Mouse (Mus musculus) 3134 (cell line): ENCODE data around the gene Ranbp3.

Source experiments
- DNase-seq: peaks from one replicate; pipeline ENCODE4 v3.0.0-alpha.2; 2011; ENCODE audit warnings: low spot score; ENCODE audit not compliant: insufficient read length; ENCODE audit errors: extremely low read depth

The Ranbp3 gene

DNA sequence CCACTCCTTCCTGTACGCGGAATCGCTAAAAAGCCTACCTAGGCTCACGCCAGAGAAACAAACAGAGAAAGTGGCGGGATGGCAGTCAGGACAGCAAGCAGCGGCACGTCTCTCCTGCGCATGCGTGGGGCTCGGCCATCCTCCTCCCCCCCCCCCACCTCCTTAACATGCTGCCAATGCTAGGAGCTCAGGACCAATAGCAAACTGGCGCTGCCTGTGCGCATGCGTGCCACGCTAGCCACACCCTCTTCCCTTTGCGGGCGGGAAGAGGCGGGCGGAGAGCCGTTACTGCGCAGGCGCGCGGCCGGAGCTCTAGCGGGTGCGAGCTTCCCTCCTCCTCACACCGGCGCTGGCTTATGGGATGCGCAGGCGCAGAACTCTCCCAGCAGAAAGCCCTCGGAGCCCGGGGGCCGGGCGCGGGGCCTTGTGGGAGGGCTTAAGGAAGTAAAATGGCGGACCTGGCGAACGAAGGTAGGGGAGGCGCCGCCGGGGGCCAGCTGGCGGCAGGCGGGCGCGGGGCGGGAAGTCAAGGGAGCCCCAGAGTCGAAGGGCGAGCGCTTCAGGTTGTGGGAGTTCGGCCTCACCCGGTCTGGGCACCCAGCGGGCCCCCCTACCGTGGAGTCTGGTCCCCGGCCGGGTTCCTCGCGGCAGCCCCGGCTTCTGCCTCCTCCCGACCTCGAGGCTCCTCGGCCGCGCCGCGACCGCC is at the start of gene Ranbp3:
Gene Ranbp3 (plus strand): TSS at position 354 of the 706 bp plus-strand sequence.
- peak; percentile 100 for DNase-seq

DNA sequence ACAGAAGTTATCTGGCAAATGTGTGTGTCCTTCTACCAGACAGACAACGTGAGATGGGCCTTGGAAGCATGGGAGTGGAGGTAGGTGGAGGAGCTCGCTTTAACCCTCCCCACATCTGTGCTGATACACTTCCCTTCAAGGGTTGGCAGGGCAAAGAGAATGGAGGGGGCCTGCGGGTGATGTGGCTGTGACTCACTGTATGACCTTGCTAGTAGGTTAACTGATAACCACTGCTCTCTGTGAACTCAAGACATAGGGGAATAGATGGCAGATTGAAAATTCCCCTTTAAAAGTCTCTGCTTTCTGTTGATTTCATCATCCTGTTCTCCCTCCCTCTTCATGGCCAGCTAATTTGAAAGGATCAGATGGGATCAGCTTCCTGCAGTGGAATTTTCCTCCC is 47.6 kb upstream of the Ranbp3 start:
- DNase-seq, result no peak

DNA sequence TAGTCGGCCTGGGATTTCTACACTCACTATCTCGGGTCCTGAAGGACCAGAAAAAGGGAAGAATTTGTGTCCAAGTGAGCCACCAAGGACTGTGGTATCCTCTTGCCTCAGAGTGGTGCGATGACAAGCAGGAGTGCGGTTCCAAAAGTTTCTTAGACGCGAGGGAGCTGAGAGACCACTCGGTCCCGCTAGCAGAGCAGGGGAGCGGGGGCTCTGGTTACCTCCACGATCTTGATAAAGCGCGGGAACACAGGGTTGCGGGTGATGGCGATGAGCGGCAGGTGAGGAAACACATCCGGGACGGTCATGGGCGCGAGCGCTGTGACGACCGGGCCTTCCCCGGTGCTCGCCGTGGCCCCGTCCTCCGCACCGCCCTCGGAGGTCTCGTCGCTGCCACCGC is 46.8 kb upstream of the Ranbp3 start:
- no peak for DNase-seq

DNA sequence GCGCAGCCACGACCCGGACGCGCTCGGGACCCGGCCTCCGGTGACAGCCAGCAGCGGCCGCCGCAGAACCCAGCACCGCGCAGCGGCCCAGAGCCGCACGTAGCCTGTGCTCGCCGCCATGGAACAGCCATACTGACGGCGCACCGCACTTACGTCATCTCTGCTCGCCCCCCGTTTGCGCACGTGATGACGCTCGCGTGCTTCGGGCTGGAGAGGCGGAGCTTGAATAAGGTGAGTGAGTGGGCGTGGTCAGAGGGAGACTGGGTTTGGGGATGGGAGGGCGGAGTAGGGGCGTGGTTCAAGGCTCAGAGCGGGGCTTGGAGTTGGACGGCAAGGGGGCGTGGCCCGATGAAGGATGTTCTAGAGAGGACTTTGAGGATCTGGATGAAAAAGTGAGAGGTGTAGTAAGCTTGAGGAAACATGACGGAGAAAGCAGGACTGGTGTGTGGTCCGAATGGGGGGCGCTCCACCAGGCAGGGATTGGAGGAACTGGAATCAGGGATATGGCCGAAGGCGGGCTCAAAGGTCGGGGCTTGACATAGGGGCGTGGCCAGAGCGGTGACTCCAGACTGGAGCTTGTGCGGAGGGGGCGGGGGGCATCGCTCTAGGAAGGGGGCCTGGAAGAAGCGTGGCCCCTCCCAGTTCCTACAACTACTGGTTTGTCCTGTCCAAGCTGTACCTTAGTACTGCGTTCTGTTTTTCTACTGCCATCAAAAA is 46.2 kb upstream of the Ranbp3 start, which contains the start of gene Lonp1:
Gene Lonp1 (minus strand): TSS at position 134 of the 717 bp plus-strand sequence.
- peak; percentile 96 for DNase-seq

DNA sequence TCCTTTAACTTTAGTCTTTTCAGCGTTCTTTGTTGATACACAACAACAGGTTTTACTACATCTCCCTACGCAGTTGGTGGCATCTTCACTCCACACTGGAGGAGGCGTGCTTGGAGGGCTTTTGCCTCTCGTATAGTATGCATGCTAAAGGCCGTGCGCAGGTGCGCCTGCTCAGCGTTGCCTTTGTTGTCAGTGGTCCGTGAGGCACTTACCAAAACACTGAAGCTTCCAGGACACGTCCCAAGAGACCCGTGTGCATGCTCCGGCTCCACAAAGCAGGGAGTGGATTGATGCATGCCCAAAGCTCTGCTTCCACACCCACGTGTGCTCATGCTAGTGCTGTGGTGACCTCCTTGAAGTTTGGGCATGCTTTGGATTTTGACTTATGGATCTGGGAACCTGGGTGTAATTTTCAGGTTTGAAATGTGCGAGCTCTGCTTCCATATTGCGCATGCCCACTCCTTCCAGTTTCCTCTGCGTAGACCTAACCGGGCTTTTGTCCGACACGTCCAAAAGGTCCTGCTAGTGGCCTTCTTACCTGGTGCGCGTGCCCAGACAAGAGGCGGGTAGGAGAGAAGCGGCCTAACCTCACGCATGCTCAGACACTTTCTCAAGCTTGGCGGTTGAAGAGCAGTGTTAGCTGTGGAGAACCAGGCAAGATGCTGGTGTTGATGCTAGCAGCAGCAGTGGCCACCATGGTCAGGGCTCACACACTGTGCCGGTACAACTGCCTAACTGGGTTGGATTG is 45.4 kb upstream of the Ranbp3 start, which contains the start of gene Catsperd:
Gene Catsperd (plus strand): TSS at position 614 of the 748 bp plus-strand sequence.
- no peak for DNase-seq

DNA sequence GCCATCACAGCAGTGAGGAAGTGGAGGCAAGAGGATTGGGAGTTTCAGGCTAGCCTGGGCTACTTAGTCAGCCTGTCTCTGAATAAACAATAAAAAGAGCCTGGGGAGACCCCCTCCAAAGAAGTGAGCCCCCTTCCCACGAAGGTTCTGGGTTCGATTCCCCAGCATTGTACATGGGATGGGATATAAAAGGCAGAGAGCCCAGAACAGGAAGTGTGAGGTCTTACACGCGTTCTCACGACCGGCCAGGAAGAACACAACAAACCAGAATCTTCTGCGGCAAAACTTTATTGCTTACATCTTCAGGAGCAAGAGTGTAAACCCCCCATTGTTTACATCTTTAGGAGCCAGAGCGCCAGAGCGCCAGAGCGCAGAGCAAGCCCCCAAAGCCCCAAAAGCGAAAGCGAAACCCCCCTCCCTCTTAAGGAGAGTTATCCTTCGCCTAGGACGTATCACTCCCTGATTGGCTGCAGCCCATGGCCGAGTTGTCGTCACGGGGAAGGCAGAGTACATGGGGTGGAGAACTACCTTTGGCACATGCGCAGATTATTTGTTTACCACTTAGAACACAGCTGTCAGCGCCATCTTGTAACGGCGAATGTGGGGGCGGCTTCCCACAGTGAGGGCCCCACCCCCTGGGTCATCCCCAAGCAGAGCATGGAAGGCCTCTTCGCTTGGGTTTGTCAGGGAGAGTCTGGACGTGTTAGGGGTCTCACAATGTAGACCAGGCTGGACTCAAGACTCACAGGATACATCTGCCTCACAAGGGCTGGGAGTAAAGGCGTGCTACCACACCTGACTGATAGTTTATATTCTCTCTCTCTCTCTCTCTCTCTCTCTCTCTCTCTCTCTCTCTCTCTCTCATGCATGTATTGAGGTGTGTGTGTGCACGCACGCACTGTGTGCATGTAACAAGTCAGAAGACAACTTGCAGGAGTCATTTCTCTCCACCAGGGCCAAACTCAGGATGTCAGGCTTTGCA is 43.0 kb upstream of the Ranbp3 start:
- peak; percentile 50 for DNase-seq

DNA sequence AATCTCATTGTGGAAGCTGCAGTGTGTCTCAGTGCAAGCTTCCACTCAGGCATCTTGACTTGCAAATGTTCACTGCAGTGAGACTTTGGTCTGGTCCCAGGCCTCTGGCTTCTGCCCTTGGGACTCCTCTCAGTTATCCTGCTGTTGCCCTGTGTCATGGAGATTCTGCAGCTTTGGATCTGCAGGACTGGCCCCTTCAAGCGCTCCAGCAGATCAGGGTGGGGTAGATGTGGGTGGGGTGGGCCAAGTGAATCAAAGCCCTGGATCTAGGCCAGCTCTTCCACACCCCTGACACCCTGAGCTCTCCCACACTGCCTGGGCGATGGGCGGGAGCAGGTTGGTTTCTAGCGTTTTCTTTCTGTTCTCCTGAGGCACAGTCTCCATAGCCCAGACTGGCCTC is 41.3 kb upstream of the Ranbp3 start:
- no peak for DNase-seq

DNA sequence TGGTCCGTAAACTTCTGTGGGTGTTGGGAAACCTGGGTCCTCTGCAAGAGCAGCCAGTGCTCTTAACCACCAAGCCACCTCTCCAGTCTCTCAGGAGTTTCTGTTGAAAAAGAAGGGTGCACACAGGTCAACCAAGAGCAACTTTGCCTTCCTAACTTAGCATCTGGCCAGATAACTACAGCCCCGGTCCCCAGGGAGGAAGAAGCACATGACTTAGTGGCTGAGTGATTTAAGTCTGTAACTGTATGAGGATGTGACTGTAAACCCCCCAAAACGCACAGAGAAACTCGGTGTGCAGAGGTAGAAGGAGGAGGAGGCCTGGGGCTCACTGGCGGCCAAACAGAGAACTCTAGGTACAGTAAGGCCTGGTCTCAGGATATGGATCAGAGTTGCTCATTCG is 39.1 kb upstream of the Ranbp3 start:
- DNase-seq, result no peak

DNA sequence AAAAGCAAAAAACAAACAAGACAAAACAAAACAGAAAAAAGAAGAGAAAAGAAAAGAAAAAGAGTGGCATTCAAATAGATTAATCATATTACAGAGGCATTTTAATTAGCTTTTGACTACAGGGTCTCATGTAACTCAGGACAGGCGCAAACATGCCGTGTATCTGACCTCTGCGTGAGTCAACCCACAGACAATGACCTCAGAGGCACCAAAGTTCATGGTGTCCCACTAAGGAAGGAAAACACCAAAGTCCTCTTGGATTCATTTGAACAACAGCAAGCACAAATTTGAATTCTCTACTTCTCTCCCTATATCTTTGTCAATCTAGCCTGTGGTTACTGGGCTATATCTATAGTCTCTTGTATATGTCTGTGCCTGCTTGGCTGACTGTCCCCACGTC is 29.9 kb upstream of the Ranbp3 start:
- no peak for DNase-seq

DNA sequence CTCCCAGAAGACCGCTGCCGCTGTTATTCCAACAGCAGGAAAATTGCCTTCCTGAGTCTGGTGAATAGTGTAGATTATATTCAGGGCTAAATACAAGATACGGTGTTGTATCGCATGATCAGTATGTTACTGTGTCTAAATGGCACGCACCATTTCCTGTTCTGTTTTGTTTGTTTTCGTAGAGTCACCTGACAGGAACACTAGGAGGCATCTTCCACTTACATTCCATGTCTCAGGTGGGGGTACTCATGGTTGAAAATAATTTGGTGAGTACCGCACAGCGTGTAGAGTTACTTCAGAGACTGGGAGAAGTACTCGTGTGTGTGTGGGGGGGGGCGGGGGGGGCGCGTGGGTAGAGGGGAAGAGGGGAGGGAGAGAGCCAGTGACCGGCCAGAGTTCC is 25.5 kb upstream of the Ranbp3 start:
- no peak for DNase-seq

DNA sequence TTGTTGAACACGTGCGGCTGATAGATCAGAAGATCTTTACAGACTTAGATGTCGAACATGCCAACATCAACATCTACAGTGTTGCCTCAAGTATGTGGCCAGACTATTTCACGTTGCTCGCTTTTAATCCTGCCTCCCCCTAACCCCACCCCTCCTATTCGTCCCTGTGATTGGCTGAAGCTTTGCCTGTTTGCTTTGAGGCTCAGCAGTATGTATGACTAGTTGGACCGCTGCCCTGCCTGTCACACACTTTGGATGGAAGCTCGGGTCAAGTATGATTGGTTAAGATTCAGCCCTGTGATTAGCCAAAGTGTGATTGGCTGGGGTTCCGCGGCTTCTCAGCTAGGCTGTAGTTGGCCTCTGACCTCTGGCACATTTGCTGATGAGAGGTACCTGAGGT is 21.3 kb upstream of the Ranbp3 start:
- DNase-seq, result no peak

DNA sequence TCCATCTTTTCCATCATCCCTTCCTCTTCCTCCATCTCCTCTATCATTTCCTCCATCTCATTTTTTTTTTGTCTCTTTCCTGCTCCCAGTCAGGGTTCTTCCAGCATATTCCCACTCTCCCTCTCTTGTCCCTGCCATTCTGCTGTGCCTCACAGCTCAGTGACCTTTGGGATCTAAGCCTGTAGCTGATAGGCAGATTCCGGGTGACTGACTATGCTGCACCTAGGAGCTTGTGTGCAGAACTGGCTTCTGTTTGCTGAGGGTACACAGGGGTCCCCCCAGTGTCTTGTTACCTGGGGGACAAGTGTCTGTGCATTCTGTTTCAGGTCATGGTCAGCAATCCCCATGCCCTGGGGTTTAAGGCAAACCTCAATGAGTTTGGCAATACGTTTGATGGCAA is 18.3 kb upstream of the Ranbp3 start:
- DNase-seq, result no peak

DNA sequence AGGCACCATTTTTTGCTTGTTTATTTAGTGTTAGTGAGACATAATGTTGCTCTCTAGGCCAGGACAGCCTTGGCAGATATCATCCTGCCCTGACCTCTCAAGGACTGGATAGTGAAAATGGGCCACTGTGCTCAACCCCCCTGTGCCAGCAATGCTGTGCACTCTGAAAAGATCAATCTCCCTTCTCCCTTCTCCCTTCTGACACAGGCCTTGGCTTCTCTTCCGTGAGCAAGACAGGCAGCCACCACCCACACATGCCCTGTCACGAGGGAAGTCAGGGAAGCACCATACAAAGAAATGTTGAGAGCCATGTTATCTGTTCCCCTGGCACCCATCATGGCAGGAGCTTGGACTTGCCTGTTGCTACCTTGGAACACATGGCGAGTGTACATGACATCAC is 17.8 kb upstream of the Ranbp3 start:
- DNase-seq, result no peak

DNA sequence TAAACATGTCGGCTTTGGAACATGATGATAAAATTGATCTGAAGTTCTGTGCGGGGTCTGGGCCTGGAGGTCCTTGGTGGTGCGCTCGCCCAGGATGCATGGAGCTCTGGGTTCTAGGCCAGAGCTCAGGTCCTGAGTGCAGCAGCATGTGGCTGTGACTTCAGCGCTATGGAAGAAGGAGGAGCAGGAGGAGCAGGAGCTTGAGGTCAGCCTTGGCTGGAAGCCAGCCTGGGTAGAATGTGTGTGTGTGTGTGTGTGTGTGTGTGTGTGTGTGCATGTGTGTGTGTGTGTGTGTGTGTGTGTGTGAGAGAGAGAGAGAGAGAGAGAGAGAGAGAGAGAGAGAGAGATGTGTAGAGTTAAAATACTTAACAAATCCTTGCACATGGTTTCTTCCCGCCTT is 16.9 kb upstream of the Ranbp3 start:
- DNase-seq, result peak; percentile 19

DNA sequence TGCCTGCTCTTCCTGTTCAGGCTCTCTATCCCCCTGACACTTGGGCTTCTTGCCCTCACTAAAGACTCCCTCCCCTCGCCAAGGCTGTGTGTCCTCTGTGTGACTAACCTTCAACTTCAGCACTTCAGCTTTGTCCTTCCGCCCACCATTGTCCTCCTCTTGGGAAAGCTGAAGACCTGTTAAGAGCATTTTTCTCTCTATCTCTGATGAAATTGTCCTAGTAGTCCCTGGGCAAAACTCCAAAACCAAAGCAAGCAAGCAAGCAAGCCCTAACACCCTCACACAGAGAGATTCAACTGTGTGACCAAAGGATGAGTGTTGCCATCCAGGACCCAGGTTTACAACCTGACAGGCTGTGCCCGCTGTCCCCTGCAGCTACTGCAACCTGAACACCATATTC is 9.4 kb upstream of the Ranbp3 start:
- no peak for DNase-seq

DNA sequence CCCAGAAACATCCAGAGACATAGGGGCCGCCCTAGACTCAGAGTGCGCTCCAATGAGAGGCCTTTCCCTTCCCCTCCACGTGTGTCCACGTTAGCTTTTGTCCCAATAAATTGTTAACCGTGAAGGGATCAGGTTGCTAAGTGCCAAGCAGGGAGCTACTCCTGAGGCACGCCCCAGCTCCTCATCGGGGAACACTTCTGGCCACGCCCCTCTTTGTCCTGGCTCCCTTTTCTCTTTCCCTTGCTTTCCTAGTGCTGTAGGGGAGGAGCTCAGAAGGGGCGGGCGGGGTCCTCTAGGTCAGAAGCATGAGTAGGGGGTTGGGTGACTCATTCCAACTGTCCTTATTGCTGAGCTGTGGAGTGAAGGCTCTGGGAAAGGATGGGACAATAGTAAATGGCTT is 8.8 kb upstream of the Ranbp3 start:
- no peak for DNase-seq

DNA sequence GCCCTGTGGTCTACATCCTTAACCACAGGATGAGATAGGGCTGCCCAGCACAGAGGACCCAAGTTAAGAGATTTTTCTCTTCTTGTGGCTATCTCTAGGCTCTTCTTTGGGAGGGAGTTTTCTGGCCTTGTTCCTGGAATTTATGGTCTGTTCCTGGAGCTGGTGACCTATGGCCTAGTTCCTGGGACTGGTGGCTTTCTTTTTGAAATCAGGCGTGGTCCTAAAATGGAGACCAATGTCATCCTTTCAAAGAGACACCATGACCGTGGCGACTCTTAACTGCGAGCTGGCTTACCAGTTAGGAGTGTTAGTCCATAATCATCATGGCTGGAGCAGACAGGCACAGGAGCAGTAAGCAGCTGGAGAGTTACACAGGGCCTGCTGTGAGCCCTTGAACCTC is 6.7 kb upstream of the Ranbp3 start:
- peak; percentile 53 for DNase-seq

DNA sequence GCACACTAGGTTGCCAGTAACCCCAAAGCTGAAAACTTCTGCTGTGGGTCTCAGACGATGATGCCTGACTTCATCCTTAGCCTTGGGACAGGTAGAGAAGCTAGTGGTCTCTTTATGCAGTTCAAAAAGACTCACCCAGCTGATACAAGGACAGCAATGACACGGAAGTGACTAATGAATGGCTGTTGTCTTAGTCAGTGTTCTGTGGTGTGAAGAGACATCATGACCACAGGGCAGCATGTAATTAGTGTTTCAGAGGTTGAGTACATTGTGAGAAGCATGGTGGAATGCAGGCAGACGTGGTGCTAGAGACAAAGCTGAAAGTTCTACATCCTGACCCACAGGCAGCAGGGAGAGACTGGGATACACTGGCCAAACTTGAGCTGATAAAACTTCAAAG is 5.5 kb upstream of the Ranbp3 start:
- DNase-seq, result peak; percentile 52

DNA sequence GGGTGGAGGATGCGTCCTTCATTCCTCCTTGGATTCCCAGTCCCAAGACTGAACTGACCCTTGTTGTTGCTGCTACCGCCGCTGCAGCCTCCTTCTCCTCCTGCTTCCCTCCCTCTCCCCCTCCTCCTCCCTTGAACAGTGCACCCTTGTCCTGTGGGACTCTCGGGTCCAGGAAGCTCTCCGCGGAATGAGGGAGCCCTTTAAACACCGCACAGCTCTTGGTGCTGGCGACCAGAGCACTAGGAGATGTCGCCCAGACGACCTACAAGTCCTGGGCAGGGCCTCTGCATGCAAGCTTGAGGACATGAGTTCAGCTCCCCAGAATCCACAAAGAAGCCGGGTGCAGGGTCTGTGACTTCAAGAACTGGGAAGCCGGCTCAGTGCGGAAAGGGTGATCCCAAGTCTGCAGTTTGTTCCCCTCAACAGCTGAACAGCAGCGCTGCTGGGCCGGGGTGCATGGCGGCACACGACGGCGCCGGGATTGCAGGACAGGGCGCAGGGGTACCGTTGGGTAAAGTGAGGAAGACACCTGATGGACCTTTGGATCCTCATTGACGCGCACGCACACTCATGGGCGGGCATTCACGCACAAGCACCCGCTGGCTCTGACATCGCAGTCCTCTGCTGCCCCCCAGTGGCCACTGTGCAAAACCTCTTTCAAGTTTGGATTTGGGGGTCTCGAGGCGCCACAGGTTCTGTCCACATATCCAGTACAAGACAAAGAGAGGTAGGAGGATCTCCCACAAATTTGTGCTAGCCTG is 4.5 kb upstream of the Ranbp3 start:
- DNase-seq, result peak; percentile 73

DNA sequence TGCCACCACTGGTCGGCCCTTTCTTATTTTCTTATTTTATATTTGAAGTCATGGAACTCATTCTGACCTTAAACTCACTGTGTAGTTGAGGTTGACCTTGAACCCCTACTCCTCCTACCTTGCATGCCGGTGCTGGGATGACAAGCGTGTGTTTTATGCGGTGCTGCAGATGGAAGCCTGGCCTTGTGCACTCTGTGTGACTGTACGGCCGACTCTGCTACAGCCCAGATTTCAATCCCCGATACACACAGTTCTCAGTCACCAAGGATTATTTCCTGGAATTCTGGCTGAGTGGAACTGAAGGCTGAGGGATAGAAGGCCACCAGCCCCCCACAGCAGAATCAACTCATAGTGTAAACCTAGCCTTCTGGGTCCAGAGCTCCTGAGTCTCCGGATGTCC is 3.3 kb upstream of the Ranbp3 start:
- no peak for DNase-seq
